Mouse (Mus musculus) CH12.LX (cell line): Measurements from ENCODE around the gene Adamtsl1.

Experiments used
- CHD2 ChIP-seq: IDR thresholded peaks from 2 replicates; pipeline ENCODE4 v1.6.1; 2011; ENCODE audit warnings: low read length, improper control_type of control experiment
- CTCF ChIP-seq, 2 experiments: IDR thresholded peaks in 1 of 2; conservative IDR thresholded peaks in 1 of 2; 2 replicates each; pipeline ENCODE4 v1.5.1; 2011 to 2012; ENCODE audit warnings: low read depth in 2 of 2, low read length in 2 of 2, improper control_type of control experiment in 1 of 2, inconsistent platforms in 1 of 2, mild to moderate bottlenecking in 1 of 2, moderate library complexity in 1 of 2
- EP300 ChIP-seq: IDR thresholded peaks from 2 replicates; pipeline ENCODE4 v1.6.1; 2011; ENCODE audit warnings: low read length, improper control_type of control experiment
- MAX ChIP-seq: IDR thresholded peaks from 2 replicates; pipeline ENCODE4 v1.6.1; 2011; ENCODE audit warnings: low read length, improper control_type of control experiment
- NELFE ChIP-seq: IDR thresholded peaks from 2 replicates; pipeline ENCODE4 v1.6.1; 2011; ENCODE audit warnings: low read depth, low read length, improper control_type of control experiment
- POLR2A ChIP-seq: IDR thresholded peaks from 2 replicates; pipeline ENCODE4 v1.6.1; 2011; ENCODE audit warnings: low read depth, mild to moderate bottlenecking, improper control_type of control experiment, low read length
- POLR2AphosphoS2 ChIP-seq: IDR thresholded peaks from 2 replicates; pipeline ENCODE4 v1.6.1; 2011; ENCODE audit warnings: low read depth, low read length, improper control_type of control experiment
- RCOR1 ChIP-seq: conservative IDR thresholded peaks from 2 replicates; pipeline ENCODE4 v1.6.1; 2012; ENCODE audit warnings: low read depth, mild to moderate bottlenecking, inconsistent platforms, low read length, improper control_type of control experiment
- SMC3 ChIP-seq: IDR thresholded peaks from 2 replicates; pipeline ENCODE4 v1.6.1; 2011; ENCODE audit warnings: low read depth, low read length, improper control_type of control experiment
- TCF12 ChIP-seq: IDR thresholded peaks from 2 replicates; pipeline ENCODE4 v1.6.1; 2014; ENCODE audit warnings: low read depth, mild to moderate bottlenecking, inconsistent platforms, low read length, improper control_type of control experiment
- USF1 ChIP-seq: IDR thresholded peaks from 2 replicates; pipeline ENCODE4 v1.6.1; 2014; ENCODE audit warnings: low read depth, mild to moderate bottlenecking, inconsistent platforms, low read length, improper control_type of control experiment
- ZNF384 ChIP-seq: IDR thresholded peaks from 2 replicates; pipeline ENCODE4 v1.6.1; 2012; ENCODE audit warnings: low read depth, low read length, improper control_type of control experiment, inconsistent platforms

DNA sequence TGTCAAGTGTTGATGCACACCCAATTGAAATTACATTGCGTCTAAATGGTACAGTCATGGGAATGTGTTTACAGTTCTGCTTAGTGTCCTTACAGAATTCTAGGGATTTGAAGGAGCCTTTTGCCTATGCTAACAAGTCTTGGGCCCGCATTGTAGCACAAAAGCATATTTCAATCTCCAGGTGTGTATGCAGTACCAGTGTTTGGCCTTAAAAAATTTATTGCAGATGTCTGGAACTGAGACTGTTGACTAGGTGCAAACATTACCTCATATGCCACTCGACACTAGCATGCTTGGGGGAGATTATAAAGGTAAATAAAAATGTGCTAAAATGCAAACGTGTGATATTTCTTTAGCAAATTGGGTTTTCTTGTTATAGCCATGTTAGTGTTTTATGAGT is 75.0 kb downstream of the Adamtsl1 start:
- no peak for TF ChIP-seq ZNF384
- TF ChIP-seq POLR2A = no peak
- no peak for TF ChIP-seq CTCF (conservative IDR thresholded peaks at IDR 0.05 in 1 of 2, IDR thresholded peaks at IDR 0.05 in 1 of 2; ENCODE audit: low read depth in 2 of 2, low read length in 2 of 2)
- TF ChIP-seq USF1 = no peak
- TF ChIP-seq POLR2AphosphoS2 = no peak
- no peak for TF ChIP-seq TCF12
- TF ChIP-seq CHD2 = no peak
- no peak for TF ChIP-seq NELFE
- no peak for TF ChIP-seq SMC3
- no peak for TF ChIP-seq MAX
- no peak for TF ChIP-seq EP300
- TF ChIP-seq RCOR1 = no peak
